Mouse (Mus musculus) lung, postnatal 0 days (tissue): ENCODE results near the gene Hnrnpa3. TPM values are rescaled to one million over a fixed set of nuclear protein-coding genes. Genes with fewer than 3 reads are reported as not detected.
A peak's percentile ranks its signal among the peaks of the same experiment; 100 is the strongest.
"Not testable (repeated sequence)": the region's sequence is repeated elsewhere in the genome, so short reads cannot be mapped to it uniquely, and the experiment has no call there.

ENCODE experiments used
- ATAC-seq: fragments of 200-750 bp; cut with Nextera tagmentation; 2 replicates; pipeline ENCODE4 v1.8.0; 2017; ENCODE audit warnings: moderate library complexity
- DNase-seq: peaks from one replicate; pipeline ENCODE4 v3.0.0-alpha.2; 2016; ENCODE audit warnings: low spot score
- H3K27ac ChIP-seq: fragments of 300-500 bp; sonication (generic); 2 replicates; pipeline ENCODE4 v1.5.1; 2014; ENCODE audit warnings: antibody characterized with exemption, mild to moderate bottlenecking, low read length, mixed read lengths
- H3K27me3 ChIP-seq: fragments of 300-500 bp; sonication (generic); replicated peaks from 2 replicates; pipeline ENCODE4 v1.6.1; 2014; ENCODE audit warnings: low read length, mixed read lengths; ENCODE audit not compliant: insufficient read depth
- H3K36me3 ChIP-seq: fragments of 300-500 bp; sonication (generic); 2 replicates; pipeline ENCODE4 v1.6.1; 2014; ENCODE audit warnings: low read length, mixed read lengths; ENCODE audit not compliant: insufficient read depth
- H3K4me1 ChIP-seq: fragments of 300-500 bp; sonication (generic); 2 replicates; pipeline ENCODE4 v1.6.1; 2014; ENCODE audit warnings: antibody characterized with exemption, low read depth, low read length, mixed read lengths; ENCODE audit not compliant: insufficient read depth
- H3K4me2 ChIP-seq: fragments of 300-500 bp; sonication (generic); replicated peaks from 2 replicates; pipeline ENCODE4 v1.6.1; 2014; ENCODE audit warnings: low read depth, mild to moderate bottlenecking, low read length, moderate library complexity, mixed read lengths
- H3K4me3 ChIP-seq: fragments of 300-500 bp; sonication (generic); 2 replicates; pipeline ENCODE4 v1.5.1; 2014; ENCODE audit warnings: low read depth, low read length
- H3K9ac ChIP-seq: fragments of 300-500 bp; sonication (generic); replicated peaks from 2 replicates; pipeline ENCODE4 v1.6.1; 2014; ENCODE audit warnings: low read depth, mild to moderate bottlenecking
- H3K9me3 ChIP-seq: fragments of 300-500 bp; sonication (generic); 2 replicates; pipeline ENCODE4 v1.6.1; 2016; ENCODE audit warnings: low read length, mixed read lengths
- CTCF ChIP-seq: IDR thresholded peaks from 2 replicates; pipeline ENCODE4 v1.5.1; 2016; ENCODE audit warnings: antibody characterized with exemption, mild to moderate bottlenecking
- EP300 ChIP-seq: IDR thresholded peaks from 2 replicates; pipeline ENCODE4 v1.6.1; 2016; ENCODE audit warnings: antibody characterized with exemption, mild to moderate bottlenecking, control low read depth
- WGBS: fragments of 180-500 bp; shearing (Covaris S2); extraction: QIAGEN DNeasy Blood & Tissue Kit; methylation state at CpG from one replicate; pipeline ENCODE4 v1.1.7; 2014; 5-methylcytosine and 5-hydroxymethylcytosine counted together
- polyA plus RNA-seq: library from polyadenylated mRNA; unstranded; fragments of >200 nt; fragmentation: Nextera tagmentation; extraction: Ambion mirVana; gene quantifications from 2 replicates; pipeline ENCODE4 v1.2.1, GENCODE M21; 2015

Gene Hnrnpa3
- polyA plus RNA-seq, 1 experiment from 2014 or later: 114 TPM

- peak; percentile 90 for ATAC-seq
- DNase-seq: peak; percentile 86
- H3K4me1 ChIP-seq: no peaks in the 10 kb centered on the region
- peak overlapping the region; percentile 73 for H3K27ac ChIP-seq
- TF ChIP-seq CTCF (no peak), EP300 (no peak)
- no peaks in the 10 kb centered on the region for H3K9me3 ChIP-seq
- WGBS: 61% methylated on average over 5 of the region's 5 CpGs
- no peaks in the 10 kb centered on the region for H3K27me3 ChIP-seq
- H3K4me3 ChIP-seq: no peak overlapping the region
- H3K9ac ChIP-seq: no peak overlapping the region
- no peaks in the 10 kb centered on the region for H3K36me3 ChIP-seq
- H3K4me2 ChIP-seq: peak overlapping the region; percentile 30
Observed at GRCm38 (mm10) chr2:75633784-75634183, 25.3 kb upstream of the Hnrnpa3 start.

- not testable (repeated sequence) for H3K4me3 ChIP-seq
- WGBS: 88% methylated on average over 14 of the region's 14 CpGs
- TF ChIP-seq CTCF: peak; percentile 25
Observed at GRCm38 (mm10) chr2:75634431-75634830, 24.6 kb upstream of the Hnrnpa3 start.

GRCm38 (mm10) chr2:75636261-75637054 is 22.6 kb upstream of the Hnrnpa3 start:
- DNase-seq (peak; percentile 61), ATAC-seq (0 out of 2 replicates have a peak, but pooled peaks have one; percentile 5)
- no peak overlapping the region for H3K27ac ChIP-seq

More at GRCm38 (mm10) chr2:75634431-75634830, 24.6 kb upstream of the Hnrnpa3 start:
- H3K27me3 ChIP-seq, DNase-seq, H3K4me2 ChIP-seq, H3K27ac ChIP-seq, H3K4me1 ChIP-seq, H3K9me3 ChIP-seq, H3K36me3 ChIP-seq, H3K9ac ChIP-seq, ATAC-seq: not testable (repeated sequence)

GRCm38 (mm10) chr2:75637055-75637304 is 22.1 kb upstream of the Hnrnpa3 start:
- not testable (repeated sequence) for H3K27ac ChIP-seq, ATAC-seq, H3K9ac ChIP-seq, DNase-seq, H3K4me2 ChIP-seq, H3K27me3 ChIP-seq, H3K4me3 ChIP-seq, H3K4me1 ChIP-seq, H3K36me3 ChIP-seq, H3K9me3 ChIP-seq
- WGBS: 89% methylated on average over 2 of the region's 2 CpGs

More at GRCm38 (mm10) chr2:75636261-75637054, 22.6 kb upstream of the Hnrnpa3 start:
- H3K4me3 ChIP-seq: no peak overlapping the region
- H3K4me2 ChIP-seq: no peak overlapping the region
- no peaks in the 10 kb centered on the region for H3K4me1 ChIP-seq
- WGBS: 58% methylated on average over 6 of the region's 6 CpGs
- H3K9me3 ChIP-seq: no peaks in the 10 kb centered on the region
- H3K27me3 ChIP-seq: no peaks in the 10 kb centered on the region
- no peak overlapping the region for H3K9ac ChIP-seq
- TF ChIP-seq EP300 (no peak), CTCF (peak; percentile 69)
- no peaks in the 10 kb centered on the region for H3K36me3 ChIP-seq

- ATAC-seq: no peak
- Histone ChIP-seq H3K9me3 (no peaks in the 10 kb centered on the region), H3K4me2 (no peak overlapping the region), H3K36me3 (no peaks in the 10 kb centered on the region), H3K27ac (peak overlapping the region; percentile 58; the same call in 1 of the 2 replicates), H3K27me3 (no peaks in the 10 kb centered on the region), H3K9ac (no peak overlapping the region), H3K4me3 (no peak overlapping the region), H3K4me1 (no peaks in the 10 kb centered on the region)
- no peak for TF ChIP-seq CTCF
- TF ChIP-seq EP300: no peak
- DNase-seq: no peak
Observed at GRCm38 (mm10) chr2:75637361-75637760, 21.7 kb upstream of the Hnrnpa3 start.

GRCm38 (mm10) chr2:75637822-75638221 is 21.2 kb upstream of the Hnrnpa3 start:
- peak overlapping the region; percentile 58 for H3K27ac ChIP-seq
- H3K9me3 ChIP-seq, DNase-seq, H3K36me3 ChIP-seq, H3K9ac ChIP-seq, H3K4me3 ChIP-seq, H3K27me3 ChIP-seq, ATAC-seq, H3K4me2 ChIP-seq, H3K4me1 ChIP-seq: not testable (repeated sequence)
- 75% methylated on average over 6 of the region's 6 CpGs for WGBS

- H3K27ac ChIP-seq: peak overlapping the region; percentile 43; the same call in 1 of the 2 replicates
- ATAC-seq, H3K9me3 ChIP-seq, H3K36me3 ChIP-seq, H3K27me3 ChIP-seq, H3K4me2 ChIP-seq, H3K4me3 ChIP-seq, H3K9ac ChIP-seq, H3K4me1 ChIP-seq, DNase-seq: not testable (repeated sequence)
- WGBS: 9% methylated on average over 9 of the region's 12 CpGs
Observed at GRCm38 (mm10) chr2:75639535-75639934, 19.5 kb upstream of the Hnrnpa3 start.
